8 mouse cellular contexts compared by ENCODE assay signal in the genomic region with DNA sequence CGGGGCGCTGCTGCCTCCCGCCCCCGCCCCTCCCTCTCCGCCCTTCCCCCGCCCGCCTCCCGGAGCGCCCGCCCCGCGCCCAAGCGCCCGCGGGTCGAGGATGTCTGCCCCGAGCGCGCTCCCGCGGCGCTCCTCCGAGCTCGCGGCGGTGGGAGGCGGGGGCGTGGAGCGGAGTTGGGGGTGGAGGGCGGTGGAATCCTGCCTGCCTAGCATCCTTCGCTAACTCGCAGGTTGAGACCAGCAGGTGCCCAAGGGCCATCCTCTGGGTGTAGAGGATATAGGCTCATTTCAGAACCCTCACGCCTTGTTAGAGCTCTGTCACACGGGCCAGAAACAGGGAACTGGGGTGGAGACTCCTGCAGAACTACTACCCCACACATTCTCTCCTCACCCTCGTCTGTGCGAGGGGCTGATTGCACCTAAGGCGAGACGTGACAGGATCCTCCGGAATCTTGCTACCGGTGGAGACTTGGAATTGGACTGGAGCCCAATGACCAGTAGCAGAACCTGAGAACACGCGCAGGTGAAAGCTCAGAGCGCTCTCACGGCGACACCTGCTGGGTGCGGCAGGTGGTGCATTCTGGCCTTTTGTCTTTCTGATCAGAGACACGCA. TPM values are rescaled to one million over a fixed set of nuclear protein-coding genes. Genes with fewer than 3 reads are reported as not detected.
DNase-seq lines count a peak whose midpoint lies in the region; ATAC-seq lines count a peak whose summit lies in the region.

No protein-coding gene starts in this region.

- no peak overlapping the region for H3K27ac ChIP-seq in intestine, embryonic 14.5 days (ENCODE audit: low read depth)

- H3K4me1 ChIP-seq in intestine, embryonic 14.5 days (replicated peaks; ENCODE audit: control insufficient read depth, insufficient read depth, low read length): peaks cover 2% of the 10 kb centered on the region; the same call in 1 of the 2 replicates

- no peak overlapping the region for H3K9ac ChIP-seq in intestine, embryonic 14.5 days (ENCODE audit: low read length)

- peak; percentile 62 to 90 for DNase-seq in adrenal gland, adult (ENCODE audit: inconsistent age in 2 of 2, low spot score in 1 of 2)
- DNase-seq in cerebellum, postnatal 14 days: peak; percentile 97 to 98
- peak; percentile 79 to 86 for DNase-seq in frontal cortex, postnatal 25 days (ENCODE audit: low spot score in 2 of 2)
- DNase-seq in intestine, embryonic 14.5 days (ENCODE audit: low spot score): peak; percentile 92
- peak; percentile 57 to 88 for DNase-seq in left cerebral cortex, adult 8-10 months (ENCODE audit: low spot score in 2 of 2)
- peak; percentile 67 to 76 for DNase-seq in lung, postnatal 4 days
- DNase-seq in right cerebral cortex, postnatal 25 days: peak; percentile 82

- peak overlapping the region; percentile 39 for H3K4me3 ChIP-seq in intestine, embryonic 14.5 days (ENCODE audit: low read depth, low read length)

- ATAC-seq in intestine, embryonic 14.5 days (replicated peaks; ENCODE audit: low FRiP score, low TSS enrichment, low read depth): peak; percentile 44; the same call in 1 of the 2 replicates
- ATAC-seq in erythroblast, adult 5-6 weeks (replicated peaks; ENCODE audit: low FRiP score, poor library complexity, severe bottlenecking): no peak

- H3K36me3 ChIP-seq in intestine, embryonic 14.5 days (ENCODE audit: control insufficient read depth, insufficient read depth, low read length): no peaks in the 10 kb centered on the region

- H3K9me3 ChIP-seq in intestine, embryonic 14.5 days (ENCODE audit: control insufficient read depth, low read length): no peaks in the 10 kb centered on the region

- WGBS in intestine, embryonic 14.5 days: 1% methylated on average over 41 of the region's 47 CpGs

- H3K27me3 ChIP-seq in intestine, embryonic 14.5 days (replicated peaks; ENCODE audit: control insufficient read depth, insufficient read depth, low read length): peaks cover 70% of the 10 kb centered on the region

- peak overlapping the region; percentile 85 for H3K4me2 ChIP-seq in intestine, embryonic 14.5 days (ENCODE audit: low read length)

RNA-seq across cellular contexts. Expression of a gene that starts 0.3 kb away (rescaled TPM):
- polyA plus RNA-seq in intestine, embryonic 14.5 days (2014; fragmentation: Nextera tagmentation; extraction: Ambion mirVana): 0.05 TPM in 1 of 2 replicates, not detected in the other
- total RNA-seq in left cerebral cortex, adult 8-10 months (2022): 10 to 100 TPM; 11.8 to 18.2 (median 15.8) TPM
- not detected in 2 replicates for total RNA-seq in erythroblast, adult 5-6 weeks (2015; ENCODE audit: low replicate concordance)
- total RNA-seq in erythroblast, adult 5-6 weeks (2017; ENCODE audit: low replicate concordance): not detected in 2 replicates

Comparison
In these comparisons a context has a peak if more than half of its experiments do, and no peak if none do; other contexts are left out.
1. RNA of a gene that starts 0.3 kb away (total RNA-seq): 11.8 to 18.2 TPM in left cerebral cortex, adult 8-10 months; not detected in erythroblast, adult 5-6 weeks; every median in the first group is over 10 times any median in the second.
2. Peak in every context shown above with its lines, with median percentiles within 50 percentile points of each other: DNase-seq.